Mouse (Mus musculus): ENCODE results near the gene Acsm3.
"Not testable (repeated sequence)": the region's sequence is repeated elsewhere in the genome, so short reads cannot be mapped to it uniquely, and the experiment has no call there.

DNA sequence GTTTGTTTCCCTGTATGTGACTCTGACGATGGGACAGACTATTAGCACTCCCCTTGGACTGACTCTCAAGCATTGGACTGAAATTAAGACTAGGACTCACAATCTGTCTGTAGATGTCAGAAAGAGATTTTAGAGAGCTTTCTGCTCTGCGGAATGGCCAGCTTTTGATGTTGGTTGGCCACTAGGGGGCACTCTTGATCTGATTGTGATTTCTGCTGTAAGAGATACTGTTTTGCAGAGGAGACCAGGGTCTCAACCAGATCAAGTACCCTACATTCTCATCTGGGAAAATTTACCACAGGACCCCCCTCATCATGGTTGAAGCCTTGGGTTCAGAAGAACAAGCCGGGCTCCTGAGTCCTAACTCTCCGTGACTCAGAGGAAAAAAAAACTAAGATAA, 29.5 kb upstream of the Acsm3 start:
- not testable (repeated sequence) for TF ChIP-seq HCFC1 (IDR thresholded peaks at IDR 0.05; ENCODE audit: low read depth, low read length); GATA1 (IDR thresholded peaks at IDR 0.05; ENCODE audit: low read depth, low read length); POLR2A (IDR thresholded peaks at IDR 0.05; ENCODE audit: control insufficient read depth in 1 of 2, insufficient read depth in 1 of 2, low read depth in 1 of 2, low read length in 2 of 2, poor library complexity in 1 of 2); TAL1 (IDR thresholded peaks at IDR 0.05; ENCODE audit: low read length); ZKSCAN1 (IDR thresholded peaks at IDR 0.05; ENCODE audit: low read depth, low read length); EP300 (IDR thresholded peaks at IDR 0.05; ENCODE audit: low read depth in 1 of 2, low read length in 2 of 2); USF1 (IDR thresholded peaks at IDR 0.05; ENCODE audit: low read depth, low read length); NRF1 (IDR thresholded peaks at IDR 0.05; ENCODE audit: insufficient read depth, low read depth, low read length, poor library complexity, severe bottlenecking); RCOR1 (IDR thresholded peaks at IDR 0.05; ENCODE audit: low read depth, low read length)
- peak; percentile 32 to 47 (median 40) for TF ChIP-seq CTCF (IDR thresholded peaks at IDR 0.05 in 2 of 3, conservative IDR thresholded peaks at IDR 0.05 in 1 of 3; ENCODE audit: control insufficient read depth in 1 of 3, insufficient read depth in 1 of 3, low read depth in 2 of 3, low read length in 3 of 3, poor library complexity in 1 of 3, severe bottlenecking in 1 of 3)

All from MEL (cell line).